Mouse (Mus musculus) heart, embryonic 14.5 days (tissue): Measurements from ENCODE around the gene Prkar1a. TPM values are rescaled to one million over a fixed set of nuclear protein-coding genes. Genes with fewer than 3 reads are reported as not detected.
"Not testable (repeated sequence)": the region's sequence is repeated elsewhere in the genome, so short reads cannot be mapped to it uniquely, and the experiment has no call there.

Source experiments
- ATAC-seq: fragments of 200-750 bp; cut with Nextera tagmentation; 2 replicates; pipeline ENCODE4 v1.8.0; 2017; ENCODE audit warnings: low read depth, moderate TSS enrichment; ENCODE audit not compliant: insufficient number of reproducible peaks, insufficient read depth, low FRiP score
- H3K27ac ChIP-seq, 2 experiments: fragments of 200-500 bp in 1 of 2; fragments of 300-500 bp in 1 of 2; sonication (generic) in 1 of 2; replicated peaks in 1 of 2; 2 replicates each; pipeline ENCODE4 v1.5.1; 2012 to 2014; ENCODE audit warnings: low read depth in 2 of 2, low read length in 2 of 2, control low read depth in 1 of 2, mild to moderate bottlenecking in 1 of 2, mixed read lengths in 1 of 2; ENCODE audit not compliant: control insufficient read depth in 1 of 2, insufficient read depth in 1 of 2
- H3K27me3 ChIP-seq: fragments of 300-500 bp; sonication (generic); 2 replicates; pipeline ENCODE4 v1.6.1; 2014; ENCODE audit warnings: mild to moderate bottlenecking, low read length, control low read depth; ENCODE audit not compliant: control insufficient read depth, insufficient read depth
- H3K36me3 ChIP-seq: fragments of 300-500 bp; sonication (generic); 2 replicates; pipeline ENCODE4 v1.6.1; 2014; ENCODE audit warnings: mild to moderate bottlenecking, control low read depth, low read length, mixed read lengths; ENCODE audit not compliant: control insufficient read depth, insufficient read depth
- H3K4me1 ChIP-seq, 2 experiments: fragments of 200-500 bp in 1 of 2; fragments of 300-500 bp in 1 of 2; sonication (generic) in 1 of 2; 2 replicates each; pipeline ENCODE4 v1.6.1; 2012 to 2014; ENCODE audit warnings: low read length in 2 of 2, control low read depth in 1 of 2, mixed read lengths in 1 of 2; ENCODE audit not compliant: control insufficient read depth in 2 of 2, insufficient read depth in 2 of 2
- H3K4me2 ChIP-seq: fragments of 300-500 bp; sonication (generic); 2 replicates; pipeline ENCODE4 v1.6.1; 2014; ENCODE audit warnings: mild to moderate bottlenecking, low read length
- H3K4me3 ChIP-seq, 2 experiments: fragments of 200-500 bp in 1 of 2; fragments of 300-500 bp in 1 of 2; sonication (generic) in 1 of 2; 2 replicates each; pipeline ENCODE4 v1.5.1; 2012 to 2014; ENCODE audit warnings: low read length in 2 of 2, mild to moderate bottlenecking in 2 of 2, control low read depth in 1 of 2, low read depth in 1 of 2, moderate library complexity in 1 of 2; ENCODE audit not compliant: control insufficient read depth in 1 of 2, insufficient read depth in 1 of 2
- H3K9ac ChIP-seq: fragments of 300-500 bp; sonication (generic); 2 replicates; pipeline ENCODE4 v1.6.1; 2014; ENCODE audit warnings: mild to moderate bottlenecking, low read length
- H3K9me3 ChIP-seq: fragments of 300-500 bp; sonication (generic); 2 replicates; pipeline ENCODE4 v1.6.1; 2016; ENCODE audit warnings: low read length, control low read depth; ENCODE audit not compliant: control insufficient read depth
- WGBS: fragments of 180-500 bp; shearing (Covaris S2); extraction: QIAGEN DNeasy Blood & Tissue Kit; methylation state at CpG from one replicate; pipeline ENCODE4 v1.1.7; 2014; 5-methylcytosine and 5-hydroxymethylcytosine counted together
- polyA plus RNA-seq: library from polyadenylated mRNA; unstranded; fragments of >200 nt; fragmentation: Nextera tagmentation; extraction: Ambion mirVana; gene quantifications from 2 replicates; pipeline ENCODE4 v1.2.1, GENCODE M21; 2014

Prkar1a gene
- polyA plus RNA-seq, 1 experiment from 2014 or later, result 492 TPM

DNA sequence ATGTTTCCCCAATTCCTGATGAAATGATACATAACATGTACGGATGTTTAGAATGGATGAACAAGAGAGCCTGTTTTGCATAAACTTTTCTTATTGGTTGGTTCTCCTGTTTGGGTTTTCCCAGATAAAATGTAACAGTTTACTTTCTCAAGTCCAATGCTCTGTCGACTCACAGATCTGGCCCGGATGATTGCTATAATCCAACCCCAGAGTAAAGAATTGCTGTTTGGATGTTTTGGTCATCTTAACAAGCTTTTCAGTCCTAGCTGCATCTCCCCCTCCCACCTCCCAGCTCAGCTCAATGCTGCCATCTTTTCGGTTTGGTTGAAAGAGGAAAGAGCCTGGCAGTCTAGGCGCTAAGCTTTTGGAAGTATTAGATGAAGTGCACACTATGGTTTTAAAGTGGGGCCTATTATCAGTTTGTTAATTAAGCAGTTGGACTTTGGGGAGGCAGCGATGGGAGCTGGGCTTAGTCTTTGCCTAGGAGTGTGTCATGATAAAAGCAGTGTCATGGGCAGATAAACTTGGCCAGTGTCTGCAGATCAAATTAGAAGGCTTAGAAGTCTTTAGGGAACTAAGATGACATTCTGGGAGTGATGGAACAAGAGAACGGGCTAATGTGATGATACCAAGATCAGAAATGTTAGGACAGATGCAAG lies 36.2 kb upstream of the Prkar1a start:
- 63% methylated on average over 7 of the region's 7 CpGs for WGBS

DNA sequence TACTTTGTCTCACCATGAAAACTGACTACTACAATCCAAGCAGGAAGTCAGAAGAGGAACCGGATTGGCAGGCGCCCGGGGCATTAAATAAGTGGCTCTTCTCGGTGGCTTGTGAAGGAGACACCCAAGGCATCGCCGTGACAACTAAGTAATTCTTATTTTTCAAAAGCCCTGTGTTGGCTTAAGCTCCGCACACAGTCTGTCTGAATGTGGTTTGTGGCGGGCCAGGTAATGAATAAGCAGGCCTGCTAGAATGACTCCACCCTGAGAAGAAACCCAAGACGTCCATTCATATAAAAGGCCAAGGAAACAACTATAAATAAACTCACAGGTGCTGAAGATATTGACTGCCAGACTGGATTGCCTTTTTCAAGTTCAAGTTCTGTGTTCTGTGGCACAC lies 33.9 kb upstream of the Prkar1a start:
- Histone ChIP-seq H3K9me3 (no peaks in the 10 kb centered on the region), H3K4me1 (peaks cover 5 to 17% of the 10 kb centered on the region in 2 experiments), H3K4me3 (no peak overlapping the region), H3K36me3 (no peaks in the 10 kb centered on the region), H3K4me2 (no peak overlapping the region), H3K27ac (no peak overlapping the region), H3K9ac (no peak overlapping the region), H3K27me3 (no peaks in the 10 kb centered on the region)
- ATAC-seq, result no peak
- 83% methylated on average over 9 of the region's 9 CpGs for WGBS

More for the DNA sequence above, 36.2 kb upstream of the Prkar1a start:
- no peaks in the 10 kb centered on the region for H3K27me3 ChIP-seq
- H3K4me2 ChIP-seq, result no peak overlapping the region
- ATAC-seq, result no peak
- no peaks in the 10 kb centered on the region for H3K36me3 ChIP-seq
- H3K9me3 ChIP-seq, result no peaks in the 10 kb centered on the region
- H3K4me1 ChIP-seq, result peaks cover 8 to 31% of the 10 kb centered on the region in 2 experiments
- no peak overlapping the region for H3K27ac ChIP-seq
- no peak overlapping the region for H3K9ac ChIP-seq
- H3K4me3 ChIP-seq, result no peak overlapping the region

DNA sequence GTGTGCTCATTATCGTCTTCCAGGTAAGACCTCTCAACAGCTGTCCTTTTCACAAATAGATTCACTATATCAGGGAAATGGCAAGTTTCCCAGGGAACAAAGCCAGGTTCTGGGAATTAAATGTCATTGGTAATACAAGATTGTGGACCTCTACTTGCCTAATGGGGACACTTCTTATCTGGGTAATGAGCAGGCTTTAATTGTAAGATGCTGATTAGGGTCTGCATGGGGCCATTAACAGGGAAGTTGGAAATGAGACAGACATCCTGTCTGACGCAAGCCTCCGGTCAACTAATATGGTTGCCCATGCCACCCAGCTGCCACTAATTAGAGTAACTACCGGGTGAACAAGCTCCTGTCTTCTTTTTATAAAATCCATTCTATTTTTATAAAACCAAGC lies 32.9 kb upstream of the Prkar1a start:
- peak overlapping the region in 1 of 2 experiments; percentile 61; a peak in 2 of 4 replicates for H3K27ac ChIP-seq
- WGBS, result 68% methylated on average over 4 of the region's 4 CpGs
- ATAC-seq, result no peak
- no peaks in the 10 kb centered on the region for H3K9me3 ChIP-seq
- peaks cover 3 to 13% of the 10 kb centered on the region in 2 experiments; a peak in 3 of 4 replicates for H3K4me1 ChIP-seq
- no peak overlapping the region for H3K4me2 ChIP-seq
- no peak overlapping the region for H3K4me3 ChIP-seq
- H3K36me3 ChIP-seq, result no peaks in the 10 kb centered on the region
- no peak overlapping the region for H3K9ac ChIP-seq
- no peaks in the 10 kb centered on the region for H3K27me3 ChIP-seq

DNA sequence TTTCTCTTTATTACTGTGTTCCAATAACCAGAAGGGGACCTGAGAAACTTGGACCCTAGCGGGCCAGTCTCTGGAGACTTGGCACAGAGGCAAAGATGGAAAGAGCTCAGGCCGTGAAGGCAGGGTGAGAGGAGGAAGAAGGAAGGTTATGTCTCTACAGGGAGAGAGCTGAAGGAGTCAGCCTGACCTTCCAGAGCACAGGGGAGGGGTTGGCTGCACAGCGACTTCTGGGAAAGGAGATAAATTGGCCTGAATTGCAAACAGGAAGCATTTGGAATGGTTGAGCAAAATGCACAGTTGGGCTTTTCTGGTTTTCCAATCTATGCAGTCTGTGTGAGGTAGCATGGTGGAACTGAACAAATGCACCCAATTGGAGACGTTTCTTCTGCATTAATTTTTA lies 32.4 kb upstream of the Prkar1a start:
- peaks cover 4 to 17% of the 10 kb centered on the region in 2 experiments for H3K4me1 ChIP-seq
- H3K4me3 ChIP-seq, result no peak overlapping the region
- WGBS, result 45% methylated on average over 4 of the region's 4 CpGs
- ATAC-seq, result no peak
- no peaks in the 10 kb centered on the region for H3K36me3 ChIP-seq
- no peaks in the 10 kb centered on the region for H3K9me3 ChIP-seq
- peak overlapping the region in 1 of 2 experiments; percentile 61; a peak in 2 of 4 replicates for H3K27ac ChIP-seq
- no peaks in the 10 kb centered on the region for H3K27me3 ChIP-seq
- no peak overlapping the region; the same call in 1 of the 2 replicates for H3K4me2 ChIP-seq
- no peak overlapping the region for H3K9ac ChIP-seq

DNA sequence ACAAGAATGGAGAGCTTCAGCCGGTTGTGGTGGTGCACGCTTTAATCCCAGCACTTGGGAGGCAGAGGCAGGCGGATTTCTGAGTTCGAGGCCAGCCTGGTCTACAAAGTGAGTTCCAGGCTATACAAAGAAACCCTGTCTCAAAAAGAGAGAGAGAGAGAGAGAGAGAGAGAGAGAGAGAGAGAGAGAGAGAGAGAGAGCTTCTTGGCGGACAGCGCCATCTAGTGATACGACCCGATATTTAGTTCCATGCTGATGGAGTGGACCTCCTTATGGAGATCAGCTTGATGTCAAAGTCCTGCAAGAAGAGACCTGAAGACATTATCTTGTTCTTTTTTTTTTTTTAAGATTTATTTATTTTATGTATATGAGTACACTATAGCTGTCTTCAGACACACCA lies 30.1 kb upstream of the Prkar1a start:
- H3K9me3 ChIP-seq, H3K9ac ChIP-seq, H3K4me3 ChIP-seq, H3K4me2 ChIP-seq, ATAC-seq, H3K36me3 ChIP-seq, H3K27ac ChIP-seq, H3K27me3 ChIP-seq: not testable (repeated sequence)
- peaks cover 19 to 36% of the 10 kb centered on the region in 2 experiments for H3K4me1 ChIP-seq
- WGBS, result 38% methylated on average over 8 of the region's 8 CpGs

DNA sequence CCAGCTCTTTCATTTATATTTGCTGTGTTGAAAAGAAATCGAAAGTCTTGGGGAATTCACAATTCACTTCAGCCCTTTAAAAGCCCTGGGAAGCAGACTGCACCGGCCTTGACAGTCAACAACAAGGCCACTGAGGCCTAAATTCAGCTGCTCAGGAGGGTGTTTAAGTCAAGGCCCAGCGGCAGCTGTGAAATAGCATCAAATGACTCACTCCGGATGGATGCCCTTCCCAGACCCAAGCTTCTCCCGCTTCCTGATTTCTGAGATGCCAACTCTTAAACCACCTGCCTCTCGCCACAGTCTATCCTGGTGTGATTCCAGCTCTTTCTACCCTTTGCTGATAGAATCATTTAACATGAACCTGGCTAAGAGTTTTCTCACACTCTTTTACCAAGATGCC lies 28.8 kb upstream of the Prkar1a start:
- no peak for ATAC-seq
- Histone ChIP-seq H3K36me3 (no peaks in the 10 kb centered on the region), H3K4me1 (peaks cover 20 to 36% of the 10 kb centered on the region in 2 experiments), H3K27ac (no peak overlapping the region), H3K27me3 (no peaks in the 10 kb centered on the region), H3K4me3 (no peak overlapping the region), H3K9me3 (no peaks in the 10 kb centered on the region), H3K4me2 (no peak overlapping the region), H3K9ac (no peak overlapping the region)
- 74% methylated on average over 6 of the region's 6 CpGs for WGBS

DNA sequence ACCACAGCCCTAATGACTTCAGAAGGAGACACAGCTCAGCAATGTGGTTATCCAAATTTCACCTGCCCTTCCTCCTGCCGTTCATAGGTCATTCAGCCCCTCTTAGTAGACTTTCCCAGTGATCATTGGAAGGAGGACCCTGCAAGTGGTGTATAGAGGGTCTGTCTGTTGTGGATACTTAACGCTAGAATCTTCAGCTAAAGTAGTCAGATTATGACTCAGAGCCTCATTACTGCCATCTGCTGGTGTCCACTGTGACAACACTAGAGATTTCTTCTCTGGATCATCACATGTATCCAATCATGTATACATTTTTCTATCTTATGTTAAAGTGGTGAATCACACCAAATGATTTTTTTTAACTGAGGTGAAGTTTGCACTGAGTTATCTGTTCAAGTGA lies 28.0 kb upstream of the Prkar1a start:
- Histone ChIP-seq H3K27ac (peak overlapping the region in 1 of 2 experiments; percentile 93; a peak in 1 of 4 replicates), H3K4me2 (no peak overlapping the region), H3K4me3 (no peak overlapping the region), H3K36me3 (no peaks in the 10 kb centered on the region), H3K9ac (no peak overlapping the region), H3K4me1 (peaks cover 20 to 36% of the 10 kb centered on the region in 2 experiments), H3K9me3 (no peaks in the 10 kb centered on the region), H3K27me3 (no peaks in the 10 kb centered on the region)
- ATAC-seq, result no peak
- 12% methylated on average over 2 of the region's 2 CpGs for WGBS
